Mouse (Mus musculus) cerebellum, postnatal 14 days (tissue): ENCODE measurements around the gene Spag4.
A peak's percentile ranks its signal among the peaks of the same experiment; 100 is the strongest.

Source experiments
- DNase-seq, 2 experiments: peaks; one replicate each; pipeline ENCODE4 v3.0.0; 2021; ENCODE audit warnings: mixed read lengths in 2 of 2

Gene Spag4

GRCm38 (mm10) chr2:156065099-156066041 lies at the start of gene Spag4:
TSS of gene Spag4 (plus strand) at chr2:156065175.
- DNase-seq = peak; percentile 74 to 81

- DNase-seq = no peak
Measured at GRCm38 (mm10) chr2:156018106-156018505, 46.9 kb upstream of the Spag4 start.

DNA sequence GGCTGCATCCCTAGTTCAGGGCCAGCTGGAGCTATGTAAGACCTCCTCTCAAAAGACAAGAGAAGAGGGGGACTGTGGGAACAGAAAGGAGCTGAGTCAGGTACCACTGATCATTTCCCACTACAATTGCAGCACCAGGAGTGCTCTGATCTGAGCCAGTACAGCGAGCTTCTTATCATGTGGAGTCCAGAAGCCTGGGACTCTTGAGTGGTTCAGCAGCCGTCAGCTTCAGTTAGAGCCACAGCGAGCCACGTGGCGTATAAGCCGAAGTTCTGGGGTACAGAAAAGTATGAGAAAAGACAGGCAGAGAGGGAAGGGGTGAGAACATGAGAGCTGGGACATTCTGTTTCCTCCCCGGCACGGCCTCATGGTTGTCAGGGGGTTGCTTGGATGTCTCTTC lies 43.8 kb upstream of the Spag4 start:
- DNase-seq = no peak

GRCm38 (mm10) chr2:156021765-156022164 lies 43.2 kb upstream of the Spag4 start:
- DNase-seq = no peak

GRCm38 (mm10) chr2:156025482-156025881 lies 39.5 kb upstream of the Spag4 start:
- DNase-seq = no peak

DNA sequence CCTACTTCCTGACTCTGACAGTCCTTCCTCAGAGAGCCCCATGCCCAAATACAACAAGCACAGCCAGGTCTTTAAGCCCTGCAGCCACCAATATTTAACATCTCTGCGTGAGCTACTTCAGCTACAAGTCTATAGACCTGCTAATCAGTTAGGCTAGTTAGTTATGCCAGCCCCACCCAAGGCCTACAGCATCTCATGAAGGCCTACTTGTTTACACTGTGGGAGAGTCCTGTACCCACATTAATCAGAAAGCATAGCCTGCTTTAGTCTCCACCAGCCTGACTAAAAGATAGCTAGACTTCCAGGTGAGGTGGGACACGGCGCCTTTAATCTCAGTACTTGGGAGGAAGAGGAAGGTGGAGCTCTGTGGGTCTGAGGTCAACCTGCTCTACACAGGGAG lies 25.6 kb upstream of the Spag4 start:
- no peak for DNase-seq

GRCm38 (mm10) chr2:156042903-156043302 lies 22.1 kb upstream of the Spag4 start:
- no peak for DNase-seq

- DNase-seq = no peak
Measured at GRCm38 (mm10) chr2:156047929-156048328, 17.0 kb upstream of the Spag4 start.

GRCm38 (mm10) chr2:156052816-156053215 lies 12.2 kb upstream of the Spag4 start, which contains the start of gene Fer1l4:
TSS of gene Fer1l4 (minus strand) at chr2:156052947.
- no peak for DNase-seq

- DNase-seq = no peak
Measured at GRCm38 (mm10) chr2:156066126-156066525, 1.2 kb downstream of the Spag4 start.

DNA sequence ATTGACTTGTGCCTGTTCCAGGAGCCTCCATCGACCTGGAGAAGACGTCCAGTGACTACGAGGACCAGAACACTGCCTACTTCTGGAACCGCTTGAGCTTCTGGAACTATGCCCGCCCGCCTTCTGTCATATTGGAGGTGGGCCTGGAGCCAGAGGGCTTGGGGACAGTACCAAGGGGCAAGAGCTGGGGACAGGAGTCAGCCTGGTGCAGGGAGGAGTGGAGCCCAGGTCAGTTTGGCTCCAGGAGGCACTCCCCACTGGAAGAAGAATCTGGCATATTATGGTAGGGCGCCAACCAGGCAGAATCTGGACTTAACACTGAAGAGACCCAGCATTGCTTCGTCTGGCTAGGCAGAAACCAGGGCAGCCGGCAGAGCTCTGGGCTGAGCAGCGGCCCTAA lies 2.9 kb downstream of the Spag4 start:
- DNase-seq = peak; percentile 85 to 92

DNA sequence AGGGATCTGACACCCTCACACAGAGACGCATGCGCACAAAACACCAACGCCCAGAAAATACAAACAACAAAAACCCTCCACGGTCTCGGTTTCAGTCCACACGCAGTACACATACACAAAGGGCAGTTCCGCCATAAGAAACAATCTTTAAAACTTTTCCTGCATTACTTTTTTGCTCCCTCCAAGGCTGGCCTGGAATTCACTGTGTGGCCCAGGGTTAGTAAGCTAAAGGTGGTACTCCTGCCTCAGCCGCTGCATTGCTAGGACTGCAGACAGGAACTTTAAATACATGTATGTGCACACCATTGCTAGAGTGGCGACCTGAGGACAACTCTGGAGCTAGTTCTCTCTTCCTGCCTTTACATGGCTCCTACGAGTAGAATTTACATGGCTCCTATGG lies 6.3 kb downstream of the Spag4 start:
- DNase-seq = no peak

- DNase-seq = no peak
Measured at GRCm38 (mm10) chr2:156073725-156074124, 8.8 kb downstream of the Spag4 start.

DNA sequence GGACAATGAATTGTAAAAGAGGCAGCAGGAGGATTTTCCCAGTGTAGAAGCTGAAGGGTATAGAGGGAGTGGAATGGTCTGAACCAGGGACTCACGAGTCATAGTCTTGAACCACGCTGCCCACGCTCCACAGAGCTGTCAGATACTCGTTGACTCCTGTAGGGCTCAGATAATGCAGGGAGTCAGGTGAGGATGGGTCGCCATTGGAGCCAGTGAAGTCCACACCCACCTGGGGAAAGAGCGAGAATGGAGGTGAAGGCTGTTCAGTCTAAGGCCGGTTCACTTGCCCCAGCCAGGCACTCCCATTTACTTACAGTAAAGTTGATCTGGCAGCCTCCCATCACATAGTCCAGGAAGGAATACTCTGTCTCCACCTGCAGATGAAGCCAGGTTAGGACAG lies 12.5 kb downstream of the Spag4 start:
- DNase-seq = no peak

DNA sequence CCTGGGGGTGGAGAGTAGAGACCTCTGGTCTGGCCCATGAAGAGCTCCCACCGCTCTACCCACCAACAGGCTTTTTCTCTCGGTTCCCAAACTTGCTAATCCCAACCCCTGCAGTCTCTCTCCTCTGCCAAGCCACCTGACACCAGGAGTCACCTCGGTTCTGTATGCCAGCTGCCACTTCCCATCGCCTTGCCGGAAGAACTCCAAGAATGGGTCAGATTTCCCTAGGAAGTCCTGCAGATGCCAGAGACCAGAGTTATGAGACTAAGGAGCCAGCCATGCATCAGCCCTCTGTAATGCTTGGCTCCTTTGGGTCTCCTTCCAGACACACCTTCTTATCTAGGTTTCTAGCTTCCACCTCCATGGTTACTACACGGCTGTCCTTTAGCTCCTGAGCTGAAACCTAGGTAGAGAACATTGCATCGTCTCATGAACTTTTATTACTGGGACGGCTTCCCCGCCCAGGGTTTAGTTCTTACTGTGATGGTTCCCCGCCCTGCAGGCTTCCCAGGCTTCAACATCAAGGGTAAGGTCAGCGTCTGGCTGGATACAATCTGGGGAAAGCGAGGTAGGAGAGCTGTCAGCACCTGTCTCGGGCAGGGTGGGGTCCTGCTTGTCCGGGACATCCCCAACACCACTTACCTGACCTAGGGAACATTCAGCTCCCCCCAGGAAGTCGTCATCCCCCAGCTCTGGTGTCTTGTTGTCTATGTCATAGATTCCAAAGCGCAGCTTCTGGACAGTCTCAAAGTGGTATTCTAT lies 13.6 kb downstream of the Spag4 start:
- no peak for DNase-seq

DNA sequence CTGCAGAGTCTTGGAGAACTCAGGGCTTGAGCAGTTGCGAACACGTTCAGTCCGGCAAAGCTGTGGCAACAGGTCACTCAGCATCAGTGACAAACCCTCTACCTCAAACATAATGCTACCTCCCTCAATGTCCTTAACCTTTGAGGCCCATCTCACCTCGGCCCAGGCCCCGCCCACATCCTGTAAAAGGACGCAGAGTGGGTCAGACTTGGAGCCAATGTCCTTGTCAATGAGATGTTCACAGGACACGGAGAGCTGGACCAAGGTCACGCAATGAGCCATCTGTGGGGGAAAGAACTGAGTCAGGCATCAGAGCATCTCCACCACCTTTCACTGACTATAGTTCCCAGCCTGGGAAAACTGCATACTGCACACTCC lies 14.2 kb downstream of the Spag4 start:
- DNase-seq = no peak

DNA sequence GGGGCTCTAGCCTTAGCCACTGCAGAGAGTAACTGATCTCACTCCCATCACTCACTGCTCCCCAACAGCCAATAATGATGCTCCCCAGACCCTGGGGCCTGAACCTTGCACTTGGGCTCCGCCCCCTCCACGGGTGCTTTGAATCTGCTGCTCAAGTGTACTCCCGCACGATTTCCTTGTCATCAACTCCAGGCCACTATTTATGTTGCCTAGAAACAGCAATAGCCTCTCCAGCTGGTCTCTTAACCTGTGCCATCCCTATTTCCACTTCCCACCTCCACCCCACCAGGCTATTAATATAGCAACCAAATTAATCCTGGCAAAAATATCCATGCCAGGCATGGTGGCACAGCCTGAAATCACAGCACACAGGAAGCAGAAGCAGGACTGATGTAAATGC lies 14.7 kb downstream of the Spag4 start:
- DNase-seq = peak; percentile 40 to 43

GRCm38 (mm10) chr2:156080391-156080790 lies 15.4 kb downstream of the Spag4 start:
- no peak for DNase-seq

DNA sequence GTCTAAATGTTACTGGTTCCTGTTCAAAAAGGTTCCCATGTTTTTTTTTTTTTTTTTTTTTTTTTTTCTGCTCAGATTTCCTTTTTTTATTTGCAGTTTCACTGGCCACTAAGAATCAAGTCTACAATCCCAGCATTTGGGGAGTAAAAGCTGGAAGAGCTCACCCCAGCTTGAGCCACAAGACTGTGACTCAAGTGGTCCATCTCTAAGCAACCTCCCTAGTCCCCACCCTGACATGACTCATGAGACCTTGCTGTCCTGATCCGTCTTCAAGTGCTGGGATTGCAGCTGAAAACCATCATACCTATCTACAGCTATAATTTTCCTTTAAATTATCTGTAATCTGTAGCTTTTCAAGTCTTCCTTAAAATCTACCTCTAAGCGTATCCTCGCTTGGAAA lies 19.6 kb downstream of the Spag4 start:
- DNase-seq = no peak

DNA sequence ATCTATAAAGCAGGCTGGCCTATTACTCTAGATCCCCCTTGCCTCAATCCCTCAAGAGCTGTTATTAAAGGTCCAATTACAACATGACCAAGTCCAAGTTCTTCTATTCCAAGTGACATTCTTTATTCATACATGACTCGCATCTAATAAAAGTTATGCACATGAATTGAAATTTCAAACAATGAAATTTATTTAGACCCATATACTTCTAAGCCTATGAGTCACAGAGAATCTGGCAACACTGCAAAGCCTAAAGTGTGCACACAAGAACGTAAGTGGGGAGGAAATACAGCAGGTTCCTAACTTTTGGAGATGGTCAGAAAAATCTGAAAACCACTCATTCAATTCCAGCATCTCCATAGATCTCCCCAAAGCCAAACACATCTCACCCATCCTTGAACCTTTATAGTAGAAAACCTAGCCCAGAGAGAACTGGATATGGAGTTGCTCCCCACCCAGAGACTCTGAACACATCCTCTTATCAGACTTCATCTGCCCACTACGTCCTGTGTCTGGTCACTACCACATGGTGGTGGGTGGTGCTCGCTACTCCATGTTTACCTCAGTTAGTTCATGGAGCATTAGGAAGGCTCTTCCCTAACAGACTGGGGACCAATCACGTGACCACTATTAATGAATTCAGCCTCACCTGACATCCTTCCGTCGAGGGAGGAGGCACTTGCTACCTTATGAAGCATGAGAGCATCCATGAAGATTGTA lies 22.6 kb downstream of the Spag4 start:
- no peak for DNase-seq

- no peak for DNase-seq
Measured at GRCm38 (mm10) chr2:156089799-156090198, 24.8 kb downstream of the Spag4 start.

DNA sequence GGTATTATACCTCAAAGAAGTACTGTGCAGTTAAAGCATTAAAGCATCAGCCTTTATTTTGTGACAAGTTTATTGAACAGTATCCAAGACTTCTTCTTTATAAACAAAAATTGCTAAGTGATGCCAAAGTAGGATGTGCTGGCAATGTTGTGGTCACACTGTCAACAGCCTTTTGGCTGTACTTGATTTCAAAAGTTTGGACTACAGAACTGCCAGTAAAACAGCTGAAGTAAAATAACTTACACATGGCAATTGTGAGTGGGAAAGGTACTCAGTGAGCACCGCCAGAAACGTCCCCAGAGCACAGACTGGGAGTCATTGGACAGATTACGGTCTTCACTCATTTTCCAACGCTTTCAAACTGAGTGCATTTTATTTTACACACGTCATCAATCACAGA lies 27.0 kb downstream of the Spag4 start:
- DNase-seq = no peak
